Mouse (Mus musculus): ENCODE measurements around the gene Tfpi. TPM values are rescaled to one million over a fixed set of nuclear protein-coding genes. Genes with fewer than 3 reads are reported as not detected.

Gene Tfpi
- polyA plus RNA-seq, 1 experiment from 2014 or later: 12.4 TPM

DNA sequence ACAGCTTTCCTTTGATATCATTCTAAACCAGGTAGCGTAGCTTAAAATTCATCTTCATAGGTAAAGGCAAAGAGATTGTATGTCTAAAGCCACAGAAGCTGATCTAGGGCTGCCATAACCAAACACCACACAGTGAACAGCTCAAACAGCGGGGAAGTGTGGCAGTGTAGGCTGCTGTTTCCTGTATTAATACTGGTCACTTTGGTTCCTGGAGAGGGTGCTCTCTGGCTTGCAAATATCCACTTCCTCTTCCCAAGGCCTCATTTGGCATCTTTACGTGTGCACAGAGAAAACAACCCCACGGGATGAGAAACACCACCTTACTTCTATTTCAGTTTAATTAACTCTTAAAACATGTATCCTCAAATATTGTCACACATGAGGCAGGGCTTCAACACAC, 9.2 kb downstream of the Tfpi start:
- H3K27ac ChIP-seq (replicated peaks; ENCODE audit: low read depth, low read length): no peak overlapping the region
- H3K4me1 ChIP-seq (ENCODE audit: control insufficient read depth, insufficient read depth, low read length): no peaks in the 10 kb centered on the region
- ATAC-seq (ENCODE audit: insufficient number of reproducible peaks, low FRiP score, low TSS enrichment, low read depth) (no peak), DNase-seq (ENCODE audit: low spot score) (no peak)
- H3K9ac ChIP-seq (ENCODE audit: low read length): no peak overlapping the region
- H3K4me2 ChIP-seq (ENCODE audit: low read depth, severe bottlenecking): no peak overlapping the region
- H3K9me3 ChIP-seq (ENCODE audit: control insufficient read depth, low read length): no peaks in the 10 kb centered on the region
- H3K36me3 ChIP-seq (ENCODE audit: control insufficient read depth, insufficient read depth, low read length): no peaks in the 10 kb centered on the region
- no peak overlapping the region for H3K4me3 ChIP-seq (ENCODE audit: low read depth, low read length)
- no peaks in the 10 kb centered on the region for H3K27me3 ChIP-seq (ENCODE audit: control insufficient read depth, insufficient read depth, low read length)
- WGBS: 86% methylated on average over 4 of the region's 4 CpGs

DNA sequence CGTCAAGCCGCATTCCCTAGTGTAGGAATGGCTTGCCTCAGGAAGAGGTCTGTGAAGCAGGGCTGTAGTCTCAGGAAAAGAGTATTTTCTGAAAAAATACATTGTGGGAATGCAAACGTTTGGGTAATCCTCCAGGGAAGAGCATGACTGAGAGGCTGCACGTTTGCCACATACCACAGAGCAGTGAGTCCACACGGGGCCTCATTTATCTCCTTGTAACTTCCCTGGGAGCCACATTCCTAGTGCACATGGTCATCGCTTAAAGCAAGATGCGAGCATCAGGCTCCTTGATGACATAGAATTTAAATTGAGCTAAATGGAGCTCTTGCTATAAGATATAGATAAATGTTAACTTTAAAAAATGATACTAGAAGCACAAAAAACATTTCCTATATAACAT, 11.6 kb downstream of the Tfpi start:
- Histone ChIP-seq H3K4me1 (ENCODE audit: control insufficient read depth, insufficient read depth, low read length) (no peaks in the 10 kb centered on the region), H3K27me3 (ENCODE audit: control insufficient read depth, insufficient read depth, low read length) (no peaks in the 10 kb centered on the region), H3K9ac (ENCODE audit: low read length) (no peak overlapping the region), H3K4me2 (ENCODE audit: low read depth, severe bottlenecking) (no peak overlapping the region), H3K9me3 (ENCODE audit: control insufficient read depth, low read length) (no peaks in the 10 kb centered on the region), H3K27ac (replicated peaks; ENCODE audit: low read depth, low read length) (no peak overlapping the region), H3K4me3 (ENCODE audit: low read depth, low read length) (no peak overlapping the region), H3K36me3 (ENCODE audit: control insufficient read depth, insufficient read depth, low read length) (no peaks in the 10 kb centered on the region)
- WGBS: 54% methylated on average over 7 of the region's 7 CpGs
- ATAC-seq (ENCODE audit: insufficient number of reproducible peaks, low FRiP score, low TSS enrichment, low read depth) (no peak), DNase-seq (ENCODE audit: low spot score) (no peak)

DNA sequence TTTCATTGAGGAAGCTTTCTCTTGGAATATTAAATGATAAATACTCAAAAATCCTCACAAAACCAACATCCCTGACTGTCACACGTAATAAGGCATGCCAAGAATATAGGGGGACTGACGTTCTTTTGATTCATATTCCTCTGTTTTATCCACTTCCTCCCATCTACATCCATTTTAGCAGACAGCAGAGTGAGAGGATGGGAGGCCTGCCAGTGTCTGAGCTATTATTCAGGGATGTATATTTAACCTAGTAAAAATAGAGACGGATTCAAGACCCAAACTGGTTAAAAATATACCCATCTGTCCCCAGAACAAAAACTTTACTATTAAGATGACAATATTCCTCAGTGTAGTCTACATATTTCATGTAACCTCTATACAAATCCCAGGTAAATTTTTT, 14.2 kb downstream of the Tfpi start:
- WGBS: 87% methylated on average over 3 of the region's 3 CpGs
- ATAC-seq (ENCODE audit: insufficient number of reproducible peaks, low FRiP score, low TSS enrichment, low read depth) (no peak), DNase-seq (ENCODE audit: low spot score) (no peak)
- Histone ChIP-seq H3K4me1 (ENCODE audit: control insufficient read depth, insufficient read depth, low read length) (no peaks in the 10 kb centered on the region), H3K4me2 (ENCODE audit: low read depth, severe bottlenecking) (no peak overlapping the region), H3K36me3 (ENCODE audit: control insufficient read depth, insufficient read depth, low read length) (no peaks in the 10 kb centered on the region), H3K27ac (replicated peaks; ENCODE audit: low read depth, low read length) (no peak overlapping the region), H3K9ac (ENCODE audit: low read length) (no peak overlapping the region), H3K4me3 (ENCODE audit: low read depth, low read length) (no peak overlapping the region), H3K27me3 (ENCODE audit: control insufficient read depth, insufficient read depth, low read length) (no peaks in the 10 kb centered on the region), H3K9me3 (ENCODE audit: control insufficient read depth, low read length) (no peaks in the 10 kb centered on the region)

DNA sequence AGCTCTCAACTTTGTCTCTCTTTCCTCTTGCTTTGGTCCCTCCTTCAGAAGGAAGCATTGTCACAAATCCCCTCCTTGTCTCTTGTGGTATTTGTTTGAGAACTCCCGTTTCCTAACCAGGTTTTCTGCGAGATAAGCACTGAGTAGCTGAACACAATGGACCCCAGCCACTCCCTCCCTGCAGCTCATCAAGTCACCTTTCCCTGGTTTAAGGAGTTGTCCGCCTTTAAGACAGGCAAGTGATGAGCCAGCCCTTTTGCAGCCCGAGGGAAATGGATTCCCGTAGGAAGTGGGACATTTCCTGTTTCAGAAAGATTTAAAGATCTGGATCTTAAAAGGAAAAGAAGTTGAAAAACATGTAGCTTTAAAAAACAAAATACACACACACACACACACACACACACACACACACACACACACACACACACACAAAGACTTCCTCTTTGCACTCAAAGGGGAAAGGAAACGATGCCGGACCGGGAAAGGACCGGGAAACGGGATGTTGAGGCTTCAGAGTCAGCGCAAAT, 16.9 kb downstream of the Tfpi start:
- no peak for DNase-seq (ENCODE audit: low spot score)

DNA sequence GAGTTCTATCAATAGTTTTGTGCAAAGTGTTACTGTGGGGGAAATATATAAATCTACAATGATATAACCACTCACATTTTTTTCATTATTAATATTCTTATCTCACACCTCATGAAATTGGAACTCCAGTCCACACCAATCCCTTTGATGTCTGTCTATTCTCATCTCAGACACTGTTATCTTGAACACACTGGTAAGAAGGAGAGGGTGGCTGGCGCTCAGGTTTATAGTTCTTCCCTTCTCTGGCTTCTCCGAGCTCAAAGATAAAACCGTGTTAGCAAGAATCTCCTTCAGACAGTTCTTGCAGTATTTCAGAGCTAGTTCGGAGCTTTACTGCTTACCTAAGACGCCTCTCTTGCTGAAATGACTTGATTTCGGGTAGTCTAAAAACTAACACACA, 19.4 kb downstream of the Tfpi start:
- DNase-seq (ENCODE audit: low spot score): no peak
- Histone ChIP-seq H3K4me1 (ENCODE audit: control insufficient read depth, insufficient read depth, low read length) (no peaks in the 10 kb centered on the region), H3K27me3 (ENCODE audit: control insufficient read depth, insufficient read depth, low read length) (no peaks in the 10 kb centered on the region), H3K27ac (replicated peaks; ENCODE audit: low read depth, low read length) (no peak overlapping the region), H3K36me3 (ENCODE audit: control insufficient read depth, insufficient read depth, low read length) (no peaks in the 10 kb centered on the region), H3K9me3 (ENCODE audit: control insufficient read depth, low read length) (no peaks in the 10 kb centered on the region), H3K4me2 (ENCODE audit: low read depth, severe bottlenecking) (no peak overlapping the region), H3K4me3 (ENCODE audit: low read depth, low read length) (no peak overlapping the region), H3K9ac (ENCODE audit: low read length) (no peak overlapping the region)
- ATAC-seq (ENCODE audit: insufficient number of reproducible peaks, low FRiP score, low TSS enrichment, low read depth): no peak
- 79% methylated on average over 6 of the region's 6 CpGs for WGBS

More for the DNA sequence above, 16.9 kb downstream of the Tfpi start:
- WGBS: 68% methylated on average over 11 of the region's 11 CpGs
- Histone ChIP-seq H3K9me3 (ENCODE audit: control insufficient read depth, low read length) (no peaks in the 10 kb centered on the region), H3K27ac (replicated peaks; ENCODE audit: low read depth, low read length) (no peak overlapping the region), H3K4me1 (ENCODE audit: control insufficient read depth, insufficient read depth, low read length) (no peaks in the 10 kb centered on the region), H3K4me3 (ENCODE audit: low read depth, low read length) (no peak overlapping the region), H3K36me3 (ENCODE audit: control insufficient read depth, insufficient read depth, low read length) (no peaks in the 10 kb centered on the region), H3K4me2 (ENCODE audit: low read depth, severe bottlenecking) (no peak overlapping the region), H3K9ac (ENCODE audit: low read length) (no peak overlapping the region), H3K27me3 (ENCODE audit: control insufficient read depth, insufficient read depth, low read length) (no peaks in the 10 kb centered on the region)
- no peak for ATAC-seq (ENCODE audit: insufficient number of reproducible peaks, low FRiP score, low TSS enrichment, low read depth)

DNA sequence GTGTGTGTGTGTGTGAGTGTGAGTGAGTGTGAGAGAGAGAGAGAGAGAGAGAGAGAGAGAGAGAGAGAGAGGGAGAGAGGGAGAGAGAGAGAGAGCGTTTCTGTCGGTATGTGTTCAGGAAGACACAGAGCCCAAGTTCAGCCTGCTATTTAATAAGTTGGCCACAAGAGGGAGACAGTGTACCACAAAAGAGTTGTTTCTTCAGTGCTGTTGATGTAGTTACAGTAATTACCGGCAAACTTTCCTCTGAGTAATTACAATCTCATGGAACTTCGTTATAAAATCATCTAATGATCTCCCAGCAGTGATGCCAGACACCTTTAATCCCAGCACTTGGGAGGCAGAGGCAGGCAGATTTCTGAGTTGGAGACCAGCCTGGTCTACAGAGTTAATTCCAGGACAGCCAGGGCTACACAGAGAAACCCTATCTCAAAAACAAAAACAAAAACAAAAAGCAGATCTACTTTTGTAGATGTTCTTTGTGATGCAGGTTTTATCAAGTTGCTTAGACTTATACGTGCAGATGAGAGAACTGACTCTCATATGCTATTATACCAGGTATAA, 21.3 kb downstream of the Tfpi start:
- no peaks in the 10 kb centered on the region for H3K4me1 ChIP-seq (ENCODE audit: control insufficient read depth, insufficient read depth, low read length)
- H3K36me3 ChIP-seq (ENCODE audit: control insufficient read depth, insufficient read depth, low read length): no peaks in the 10 kb centered on the region
- H3K9ac ChIP-seq (ENCODE audit: low read length): no peak overlapping the region
- H3K4me3 ChIP-seq (ENCODE audit: low read depth, low read length): no peak overlapping the region
- no peak overlapping the region for H3K27ac ChIP-seq (replicated peaks; ENCODE audit: low read depth, low read length)
- DNase-seq (ENCODE audit: low spot score) (peak; percentile 50), ATAC-seq (ENCODE audit: insufficient number of reproducible peaks, low FRiP score, low TSS enrichment, low read depth) (no peak)
- no peaks in the 10 kb centered on the region for H3K27me3 ChIP-seq (ENCODE audit: control insufficient read depth, insufficient read depth, low read length)
- WGBS: 9% methylated on average over 5 of the region's 5 CpGs
- no peaks in the 10 kb centered on the region for H3K9me3 ChIP-seq (ENCODE audit: control insufficient read depth, low read length)
- no peak overlapping the region for H3K4me2 ChIP-seq (ENCODE audit: low read depth, severe bottlenecking)

DNA sequence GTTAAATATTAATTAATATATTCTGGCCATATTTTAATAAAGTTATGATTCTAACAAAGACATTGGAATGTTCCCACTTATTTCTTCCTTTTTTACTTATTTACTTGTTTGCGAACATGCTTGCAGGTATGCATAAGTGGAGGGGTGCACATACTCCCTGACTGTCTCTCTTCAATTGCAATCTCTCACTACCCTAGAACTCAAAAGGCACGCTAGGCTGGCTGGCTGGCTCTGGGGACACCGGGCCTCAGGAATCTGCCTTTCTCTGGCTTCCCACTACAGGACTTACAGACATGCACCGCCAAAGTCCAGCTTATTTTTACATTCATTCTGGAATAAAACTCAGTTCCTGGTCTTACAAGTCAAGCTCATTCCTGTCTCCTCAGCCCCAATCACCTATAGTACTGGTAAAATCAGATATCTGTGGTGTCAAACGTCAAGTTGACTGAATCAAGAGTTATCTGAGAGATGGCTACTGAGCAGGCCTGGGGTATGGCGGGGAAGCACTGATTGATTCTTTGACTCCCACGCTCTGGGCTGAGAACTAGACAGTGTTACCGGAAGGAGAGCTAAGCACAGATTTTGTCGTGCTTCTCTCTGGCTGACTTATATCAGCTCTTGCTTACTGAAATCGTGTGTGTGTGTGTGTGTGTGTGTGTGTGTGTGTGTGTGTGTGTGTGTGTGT, 21.9 kb downstream of the Tfpi start:
- H3K36me3 ChIP-seq (ENCODE audit: control insufficient read depth, insufficient read depth, low read length): no peaks in the 10 kb centered on the region
- no peak overlapping the region for H3K4me2 ChIP-seq (ENCODE audit: low read depth, severe bottlenecking)
- H3K9ac ChIP-seq (ENCODE audit: low read length): no peak overlapping the region
- H3K4me3 ChIP-seq (ENCODE audit: low read depth, low read length): no peak overlapping the region
- no peaks in the 10 kb centered on the region for H3K9me3 ChIP-seq (ENCODE audit: control insufficient read depth, low read length)
- ATAC-seq (ENCODE audit: insufficient number of reproducible peaks, low FRiP score, low TSS enrichment, low read depth): no peak
- DNase-seq (ENCODE audit: low spot score): peak; percentile 24
- no peaks in the 10 kb centered on the region for H3K4me1 ChIP-seq (ENCODE audit: control insufficient read depth, insufficient read depth, low read length)
- no peaks in the 10 kb centered on the region for H3K27me3 ChIP-seq (ENCODE audit: control insufficient read depth, insufficient read depth, low read length)
- no peak overlapping the region for H3K27ac ChIP-seq (replicated peaks; ENCODE audit: low read depth, low read length)
- WGBS: 63% methylated on average over 10 of the region's 10 CpGs

DNA sequence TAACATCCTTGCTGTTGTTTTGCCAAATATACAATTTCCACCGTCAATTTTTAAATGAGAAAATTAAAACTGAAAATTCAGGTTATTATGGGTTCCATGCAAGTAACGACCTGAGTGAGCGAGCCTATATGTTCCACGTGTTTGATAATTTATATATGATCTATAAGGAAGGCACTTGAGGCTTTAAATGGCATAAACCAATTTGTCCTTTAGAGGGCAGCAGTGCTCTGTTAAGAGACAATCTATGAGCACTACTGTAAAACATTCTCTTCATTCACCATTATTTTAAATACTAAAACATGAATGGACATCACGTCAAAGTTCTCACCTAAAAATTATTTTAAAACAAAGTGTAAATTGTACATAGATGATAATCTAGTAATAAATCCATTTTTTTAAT, 22.5 kb downstream of the Tfpi start:
- H3K27me3 ChIP-seq (ENCODE audit: control insufficient read depth, insufficient read depth, low read length): no peaks in the 10 kb centered on the region
- WGBS: 18% methylated on average over 5 of the region's 5 CpGs
- no peak overlapping the region for H3K9ac ChIP-seq (ENCODE audit: low read length)
- no peak overlapping the region for H3K4me2 ChIP-seq (ENCODE audit: low read depth, severe bottlenecking)
- ATAC-seq (ENCODE audit: insufficient number of reproducible peaks, low FRiP score, low TSS enrichment, low read depth): no peak
- no peak overlapping the region for H3K27ac ChIP-seq (replicated peaks; ENCODE audit: low read depth, low read length)
- no peak overlapping the region for H3K4me3 ChIP-seq (ENCODE audit: low read depth, low read length)
- H3K4me1 ChIP-seq (ENCODE audit: control insufficient read depth, insufficient read depth, low read length): no peaks in the 10 kb centered on the region
- DNase-seq (ENCODE audit: low spot score): no peak
- no peaks in the 10 kb centered on the region for H3K9me3 ChIP-seq (ENCODE audit: control insufficient read depth, low read length)
- H3K36me3 ChIP-seq (ENCODE audit: control insufficient read depth, insufficient read depth, low read length): no peaks in the 10 kb centered on the region

Data from limb, embryonic 11.5 days (tissue).